Mouse (Mus musculus) ovary, postnatal 14 days (tissue): ENCODE results near the gene Chaf1a.
"Not testable (repeated sequence)": the region's sequence is repeated elsewhere in the genome, so short reads cannot be mapped to it uniquely, and the experiment has no call there.

Source experiments
- DNase-seq: peaks from one replicate; pipeline ENCODE4 v3.0.0; 2022; ENCODE audit warnings: low spot score

Chaf1a gene

DNA sequence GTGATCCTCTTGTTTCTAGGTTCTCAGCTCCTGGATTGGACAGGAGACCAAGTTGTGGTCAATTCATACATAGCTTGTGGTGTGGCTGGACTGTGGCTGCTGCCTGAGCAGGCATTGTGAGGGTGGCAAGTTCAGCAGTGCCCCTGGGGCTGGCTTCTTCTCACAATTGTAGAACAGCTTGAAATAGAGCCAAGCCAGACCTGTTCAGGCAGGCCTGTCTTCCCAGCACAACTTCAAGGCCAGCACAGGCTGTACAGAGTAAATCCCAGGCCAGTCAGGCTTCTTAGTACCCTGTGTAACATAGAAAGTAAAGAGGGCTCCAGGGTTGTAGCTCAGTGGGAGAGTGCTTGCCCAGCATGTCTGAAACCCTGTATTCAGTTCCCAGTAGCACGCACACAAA lies 52.6 kb downstream of the Chaf1a start:
- no peak for DNase-seq

- no peak for DNase-seq
These were observed 56.6 kb downstream of the Chaf1a start for GRCm38 (mm10) chr17:56096883-56097282.

- DNase-seq: no peak
These were observed 57.9 kb downstream of the Chaf1a start for GRCm38 (mm10) chr17:56098180-56098579.

GRCm38 (mm10) chr17:56098711-56099572 lies 58.7 kb downstream of the Chaf1a start:
- DNase-seq: no peak

DNA sequence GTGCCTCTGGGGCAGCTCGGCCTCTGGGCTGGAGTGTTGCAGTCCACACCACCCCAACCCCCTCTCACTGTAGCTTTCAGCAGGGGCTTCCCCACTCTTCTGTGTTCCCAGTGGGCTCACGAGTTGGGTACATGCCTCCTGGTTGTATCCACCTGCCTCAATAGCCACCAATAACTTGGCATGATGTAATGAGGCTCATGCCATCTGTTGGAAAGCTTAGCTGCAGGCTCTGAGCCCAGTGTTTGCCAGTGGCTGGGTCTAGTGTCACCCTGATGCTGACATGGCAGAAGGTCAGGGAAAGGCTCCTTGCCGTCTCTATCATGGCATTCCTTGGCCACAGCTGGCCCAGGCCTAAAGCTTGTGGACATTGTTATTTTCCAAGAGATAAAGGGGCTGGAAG lies 60.6 kb downstream of the Chaf1a start:
- no peak for DNase-seq

GRCm38 (mm10) chr17:56102158-56102557 lies 61.9 kb downstream of the Chaf1a start:
- no peak for DNase-seq

GRCm38 (mm10) chr17:56102927-56103326 lies 62.7 kb downstream of the Chaf1a start:
- DNase-seq: no peak

GRCm38 (mm10) chr17:56103465-56104285 lies 63.4 kb downstream of the Chaf1a start:
- DNase-seq: no peak

DNA sequence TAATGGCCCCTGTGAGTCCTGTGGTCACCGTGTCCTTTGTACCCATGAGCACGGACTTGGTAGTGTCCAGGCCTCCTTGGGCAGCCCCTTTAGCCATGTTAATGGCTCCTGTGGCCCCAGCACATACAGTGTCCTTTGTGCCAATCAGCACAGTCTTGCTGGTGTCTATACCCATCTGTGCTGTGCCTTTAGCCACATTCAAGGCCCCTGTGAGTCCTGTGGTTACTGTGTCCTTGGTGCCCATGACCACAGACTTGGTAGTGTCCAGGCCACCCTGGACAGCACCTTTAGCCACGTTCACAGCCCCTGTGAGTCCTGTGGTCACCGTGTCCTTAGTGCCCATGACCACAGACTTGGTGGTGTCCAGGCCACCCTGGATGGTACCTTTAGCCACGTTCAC lies 64.6 kb downstream of the Chaf1a start:
- DNase-seq: not testable (repeated sequence)

DNA sequence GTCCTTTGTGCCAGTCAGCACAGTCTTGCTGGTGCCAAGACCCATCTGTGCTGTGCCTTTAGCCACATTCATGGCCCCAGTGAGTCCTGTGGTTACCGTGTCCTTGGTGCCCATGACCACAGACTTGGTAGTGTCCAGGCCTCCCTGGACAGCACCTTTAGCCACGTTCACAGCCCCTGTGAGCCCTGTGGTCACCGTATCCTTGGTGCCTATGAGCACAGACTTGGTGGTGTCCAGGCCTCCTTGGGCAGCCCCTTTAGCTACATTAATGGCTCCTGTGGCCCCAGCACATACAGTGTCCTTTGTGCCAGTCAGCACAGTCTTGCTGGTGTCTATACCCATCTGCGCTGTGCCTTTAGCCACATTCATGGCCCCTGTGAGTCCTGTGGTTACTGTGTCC lies 66.2 kb downstream of the Chaf1a start:
- DNase-seq: not testable (repeated sequence)

GRCm38 (mm10) chr17:56106981-56107380 lies 66.7 kb downstream of the Chaf1a start:
- DNase-seq: no peak

- no peak for DNase-seq
These were observed 67.5 kb downstream of the Chaf1a start for GRCm38 (mm10) chr17:56107736-56108135.

GRCm38 (mm10) chr17:56108334-56109044 lies 68.2 kb downstream of the Chaf1a start:
- DNase-seq: no peak

DNA sequence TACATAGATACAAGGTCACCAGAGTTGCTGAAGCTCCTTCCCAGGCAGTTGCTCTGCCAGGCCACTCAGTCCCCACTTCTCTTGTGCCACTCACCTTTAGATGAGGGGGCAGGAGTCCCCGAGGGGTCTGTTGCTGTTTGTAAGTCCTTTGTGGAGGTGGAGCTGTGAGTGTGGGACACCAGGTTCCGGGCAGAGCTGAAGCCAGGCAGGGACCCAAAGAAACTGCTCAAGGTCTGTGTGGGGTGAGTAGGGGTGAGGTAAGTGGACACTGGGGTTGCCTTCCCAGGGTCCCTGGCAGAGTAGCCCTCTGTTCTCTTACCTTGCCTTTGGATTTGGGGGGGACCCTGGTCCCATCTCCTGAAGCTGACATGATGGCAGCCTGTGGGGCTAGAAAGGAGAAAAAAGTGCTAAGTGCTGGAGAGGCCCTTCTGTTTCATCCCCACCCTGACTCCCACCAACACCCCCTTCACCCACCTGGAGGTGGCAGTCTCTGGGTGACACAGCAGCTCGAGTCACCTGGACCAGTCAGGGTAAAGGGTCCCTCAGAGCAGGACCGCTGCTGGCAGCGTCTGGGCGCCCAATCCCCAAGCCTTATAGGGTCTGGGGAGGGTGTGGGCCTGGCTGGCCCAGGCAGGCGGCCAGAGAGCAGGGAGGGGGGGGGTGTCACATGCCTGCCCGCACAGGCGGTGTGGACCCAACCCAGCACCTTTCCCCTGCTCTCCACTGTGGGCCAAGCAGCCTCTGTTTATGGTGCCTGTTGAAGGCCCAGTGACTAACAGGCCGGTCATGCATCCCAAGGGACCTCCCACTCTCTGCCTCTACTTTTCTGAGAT lies 69.2 kb downstream of the Chaf1a start, which contains the start of gene Plin4:
Gene Plin4 (minus strand): TSS at position 585 of the 833 bp plus-strand sequence.
- DNase-seq: no peak

DNA sequence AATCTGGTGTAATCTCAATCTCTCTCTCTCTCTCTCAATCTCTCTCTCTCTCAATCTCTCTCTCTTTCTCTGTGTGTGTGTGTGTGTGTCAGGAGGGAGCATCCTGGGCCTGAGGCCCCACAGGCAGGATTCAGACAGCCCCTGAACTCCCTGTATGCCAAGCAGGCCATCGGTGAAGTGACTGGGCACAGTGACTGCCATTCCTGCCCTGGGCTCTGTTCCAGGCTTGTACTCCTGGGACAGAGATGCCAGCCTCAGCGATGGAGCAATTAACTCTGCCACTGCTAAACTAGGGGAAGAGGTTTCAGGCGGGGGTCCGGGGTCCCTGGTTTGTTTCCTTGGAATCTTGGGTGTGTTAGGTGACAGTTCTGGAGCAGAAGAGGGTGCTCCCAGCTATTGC lies 70.3 kb downstream of the Chaf1a start:
- DNase-seq: no peak

DNA sequence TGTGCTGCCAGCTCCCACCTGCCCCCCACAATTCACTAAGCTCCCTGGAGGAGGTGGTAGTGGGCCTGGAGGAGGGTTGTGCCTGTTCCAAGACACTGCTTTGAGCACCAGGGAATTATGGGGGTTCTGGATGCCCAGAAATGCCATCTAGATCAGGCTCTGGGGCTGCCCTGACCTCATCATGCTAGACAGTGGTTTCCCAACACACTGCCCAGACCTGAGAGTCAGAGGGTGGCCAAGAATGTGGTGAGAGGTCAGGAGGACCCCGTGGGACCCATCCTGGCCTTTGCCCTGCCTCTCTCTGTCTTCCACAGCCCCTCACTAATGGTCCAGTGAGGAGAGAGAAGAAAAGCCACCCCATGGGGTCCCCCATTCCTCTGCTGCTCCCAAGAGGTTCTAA lies 70.8 kb downstream of the Chaf1a start:
- DNase-seq: no peak

GRCm38 (mm10) chr17:56111864-56112263 lies 71.6 kb downstream of the Chaf1a start:
- DNase-seq: peak; percentile 50

DNA sequence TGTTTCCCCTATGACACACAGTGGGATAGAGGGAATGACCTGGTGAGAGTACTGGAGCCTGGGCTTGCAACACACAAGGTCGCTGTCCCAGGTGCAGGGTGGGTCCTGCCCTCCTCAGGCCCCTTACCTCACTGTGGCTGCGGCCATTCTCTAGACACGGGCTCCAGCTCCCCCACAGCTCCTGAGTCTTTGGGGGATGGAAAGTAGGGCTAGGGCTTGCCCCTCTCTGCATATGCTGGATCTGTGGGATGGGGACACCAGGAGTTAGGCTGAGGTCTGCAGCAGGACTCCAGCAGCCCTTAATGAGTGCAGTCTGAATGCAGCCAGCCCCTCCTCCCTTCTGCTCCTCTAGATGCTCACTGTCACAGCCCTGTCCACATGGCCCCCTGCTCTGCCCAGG lies 72.5 kb downstream of the Chaf1a start:
- DNase-seq: no peak

DNA sequence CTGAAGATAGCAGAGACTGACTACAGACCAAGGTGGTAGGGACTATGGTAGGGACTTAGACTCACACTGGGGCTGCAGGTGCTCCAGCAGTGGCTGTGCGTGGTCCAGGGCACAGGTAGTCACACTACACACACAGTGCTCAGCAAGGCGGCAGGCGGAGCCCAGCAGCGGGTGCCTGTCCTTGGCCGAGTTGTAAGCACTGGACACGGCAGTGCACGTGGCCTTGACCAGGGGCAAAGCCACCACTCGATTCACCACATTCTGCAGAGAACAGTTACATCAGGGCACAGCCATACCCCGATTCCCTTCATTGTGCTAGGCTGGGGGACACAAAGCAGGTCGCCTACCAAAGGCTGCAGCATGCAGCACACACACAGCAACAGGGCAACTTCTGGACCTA lies 76.0 kb downstream of the Chaf1a start:
- DNase-seq: no peak

DNA sequence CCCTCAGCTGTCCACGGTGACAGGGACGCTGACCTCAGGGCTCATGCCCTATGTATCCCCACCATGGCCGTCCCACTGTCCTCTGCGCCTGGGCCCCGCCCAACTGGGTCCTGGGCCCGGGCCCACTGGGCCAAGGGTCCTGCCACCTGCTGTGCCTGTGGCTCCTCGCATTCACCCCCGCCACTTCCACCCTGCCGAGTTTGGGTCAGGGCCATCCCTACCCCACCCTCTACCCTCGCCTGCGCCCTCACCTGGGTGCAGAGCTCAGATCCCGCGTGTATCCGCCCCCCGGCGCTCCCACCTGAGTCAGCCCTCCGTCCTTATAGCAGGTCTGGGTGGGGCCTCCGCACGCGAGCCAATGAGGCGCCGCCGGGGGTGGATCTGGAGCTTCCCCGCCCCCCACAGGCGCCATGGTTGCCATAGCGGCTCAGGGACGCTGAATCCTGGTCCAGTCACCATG lies 77.0 kb downstream of the Chaf1a start, which contains the start of gene Plin5:
Gene Plin5 (minus strand): TSS at position 346 of the 460 bp plus-strand sequence.
- no peak for DNase-seq

DNA sequence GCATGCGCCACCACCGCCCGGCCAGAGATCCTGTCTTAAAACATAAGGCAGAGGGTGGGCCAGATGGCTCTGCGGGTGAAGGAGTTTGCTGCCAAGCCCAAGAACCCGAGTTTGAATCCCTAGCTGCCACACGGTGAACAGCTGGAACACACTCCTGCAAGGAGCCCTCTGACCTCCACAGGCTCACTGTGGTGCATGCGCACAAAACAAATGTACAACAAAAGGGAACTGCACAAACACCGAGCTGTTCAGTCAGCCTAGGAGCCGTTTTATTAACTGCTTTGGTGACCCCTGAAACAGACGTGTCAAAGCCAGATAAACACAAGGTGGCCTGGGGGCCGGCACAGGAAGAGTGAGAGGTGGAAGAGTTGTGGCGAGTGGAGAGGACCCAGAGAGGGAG lies 79.2 kb downstream of the Chaf1a start:
- no peak for DNase-seq
